Comparison of ENCODE assay signal across 8 mouse cellular contexts in the genomic region with DNA sequence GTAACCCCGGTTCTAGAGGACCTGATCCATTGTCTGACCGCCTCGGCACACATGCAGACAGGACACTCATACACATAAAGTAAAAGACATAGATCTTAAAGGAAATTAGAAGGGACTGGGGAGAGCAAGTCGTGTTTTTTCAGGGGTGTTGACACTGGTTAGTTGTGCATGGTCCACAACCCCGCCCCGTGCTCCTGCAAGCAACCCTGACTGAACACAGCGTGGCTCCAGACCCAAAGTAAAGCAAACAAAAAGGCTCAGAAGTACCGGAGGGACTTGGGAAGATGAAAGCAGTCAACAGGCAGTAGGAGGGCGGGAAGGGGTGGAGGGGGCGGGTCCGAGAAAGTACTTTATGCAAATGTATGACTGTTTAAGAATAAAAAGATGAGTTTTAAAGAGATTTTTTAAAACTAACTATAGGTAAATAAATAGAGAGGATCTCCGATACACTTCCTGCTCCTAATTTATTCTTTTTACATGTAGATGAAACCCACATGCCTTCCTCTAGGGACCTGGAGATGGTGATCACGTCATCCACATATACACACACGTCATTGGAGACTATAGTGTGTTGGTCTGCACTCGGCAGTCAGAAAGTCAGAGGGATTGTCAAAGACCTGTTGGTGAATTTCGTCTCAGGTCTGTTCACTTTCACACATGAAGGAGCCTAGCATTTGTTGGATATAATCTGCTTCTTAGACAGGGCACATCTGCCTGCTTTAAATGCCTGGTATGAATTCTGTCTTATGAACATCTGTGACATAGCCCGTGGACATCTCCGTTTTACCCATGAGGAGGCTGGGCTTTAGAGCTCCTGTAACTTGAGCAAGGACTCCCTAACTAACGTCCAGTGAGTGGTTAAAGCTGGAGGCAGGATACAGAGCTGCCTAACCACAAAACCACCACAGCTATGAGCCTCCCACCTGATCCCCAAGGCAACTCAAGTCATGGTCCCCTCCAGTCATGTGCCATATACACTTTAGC. TPM values are rescaled to one million over a fixed set of nuclear protein-coding genes. Genes with fewer than 3 reads are reported as not detected.
DNase-seq lines count a peak whose midpoint lies in the region; ATAC-seq and TF ChIP-seq lines count a peak whose summit lies in the region.

No protein-coding gene starts in this region.

- H3K4me1 ChIP-seq in hindbrain, embryonic 12.5 days, result peaks cover 13% of the 10 kb centered on the region
- H3K4me1 ChIP-seq in liver, postnatal 0 days (ENCODE audit: insufficient read depth), result peaks cover 16% of the 10 kb centered on the region
- peaks cover 15% of the 10 kb centered on the region; the same call in 1 of the 2 replicates for H3K4me1 ChIP-seq in neural tube, embryonic 13.5 days (replicated peaks)

- no peak for TF ChIP-seq EP300 in liver, postnatal 0 days (IDR thresholded peaks at IDR 0.05; ENCODE audit: low read depth)

- no peaks in the 10 kb centered on the region for H3K27me3 ChIP-seq in hindbrain, embryonic 12.5 days
- no peaks in the 10 kb centered on the region for H3K27me3 ChIP-seq in liver, postnatal 0 days (ENCODE audit: insufficient read depth, low read length)
- no peaks in the 10 kb centered on the region for H3K27me3 ChIP-seq in neural tube, embryonic 13.5 days

- H3K4me3 ChIP-seq in hindbrain, embryonic 12.5 days, result no peak overlapping the region
- H3K4me3 ChIP-seq in liver, postnatal 0 days (ENCODE audit: low read depth, low read length), result peak overlapping the region; percentile 51
- no peak overlapping the region for H3K4me3 ChIP-seq in neural tube, embryonic 13.5 days

- no peak overlapping the region for H3K9ac ChIP-seq in hindbrain, embryonic 12.5 days
- H3K9ac ChIP-seq in liver, postnatal 0 days (replicated peaks), result peak overlapping the region; percentile 61
- no peak overlapping the region for H3K9ac ChIP-seq in neural tube, embryonic 13.5 days

- 23% methylated on average over 19 of the region's 19 CpGs for WGBS in hindbrain, embryonic 12.5 days
- WGBS in liver, postnatal 0 days (ENCODE audit: insufficient replicate concordance), result 13% methylated on average over 19 of the region's 19 CpGs
- 27% methylated on average over 19 of the region's 19 CpGs for WGBS in neural tube, embryonic 13.5 days

- intact Hi-C loops in heart, postnatal 25 days (cut with DNase I), result loop anchor here (2.0 to 5.0 kb wide), 2 partner anchors 93 to 369 kb away; a partner anchor contains a TSS

- no peak overlapping the region for H3K27ac ChIP-seq in hindbrain, embryonic 12.5 days
- H3K27ac ChIP-seq in liver, postnatal 0 days (ENCODE audit: low read depth), result peak overlapping the region; percentile 95
- no peak overlapping the region for H3K27ac ChIP-seq in neural tube, embryonic 13.5 days (replicated peaks)

- H3K4me2 ChIP-seq in hindbrain, embryonic 12.5 days (replicated peaks), result peak overlapping the region; percentile 36
- H3K4me2 ChIP-seq in liver, postnatal 0 days (ENCODE audit: low read depth, low read length), result peak overlapping the region; percentile 85
- peak overlapping the region; percentile 31 for H3K4me2 ChIP-seq in neural tube, embryonic 13.5 days

- H3K36me3 ChIP-seq in hindbrain, embryonic 12.5 days, result no peaks in the 10 kb centered on the region
- no peaks in the 10 kb centered on the region for H3K36me3 ChIP-seq in liver, postnatal 0 days (replicated peaks; ENCODE audit: insufficient read depth, low read length)
- no peaks in the 10 kb centered on the region for H3K36me3 ChIP-seq in neural tube, embryonic 13.5 days

- peak; percentile 1; the same call in 1 of the 2 replicates for TF ChIP-seq CTCF in liver, postnatal 0 days (IDR thresholded peaks at IDR 0.05; ENCODE audit: low read depth)

- no peaks in the 10 kb centered on the region for H3K9me3 ChIP-seq in hindbrain, embryonic 12.5 days (replicated peaks)
- no peaks in the 10 kb centered on the region for H3K9me3 ChIP-seq in liver, postnatal 0 days (ENCODE audit: low read length)
- H3K9me3 ChIP-seq in neural tube, embryonic 13.5 days, result no peaks in the 10 kb centered on the region

- ATAC-seq in common myeloid progenitor, adult 5-6 weeks (replicated peaks; ENCODE audit: low read depth, poor library complexity, severe bottlenecking), result peak; percentile 33
- ATAC-seq in hindbrain, embryonic 12.5 days (ENCODE audit: low FRiP score), result no peak
- peak; percentile 28 for ATAC-seq in liver, postnatal 0 days
- no peak for ATAC-seq in neural tube, embryonic 13.5 days (ENCODE audit: low read depth)

- DNase-seq in heart, adult 11 months, result peak; percentile 96
- DNase-seq in heart, postnatal 25 days (ENCODE audit: low spot score), result no peak
- DNase-seq in liver, postnatal 0 days, result peak; percentile 58
- DNase-seq in layer of hippocampus, adult 11-12 months (ENCODE audit: low spot score), result no peak
- DNase-seq in cerebellum, postnatal 14 days, result no peak

RNA-seq across cellular contexts. Expression of a gene that starts 11.4 kb away (rescaled TPM):
- 1 to 10 TPM; 1.6 to 1.9 TPM for total RNA-seq in heart, postnatal 25 days (2021)
- 5.2 and 14.0 TPM in 2 replicates for total RNA-seq in common myeloid progenitor, adult 5-6 weeks (2017)
- polyA plus RNA-seq in hindbrain, embryonic 12.5 days (2016; fragmentation: Nextera tagmentation; extraction: Ambion mirVana), result 6.2 TPM in 2 replicates
- polyA plus RNA-seq in liver, postnatal 0 days (2015; fragmentation: Nextera tagmentation; extraction: Ambion mirVana), result 51.0 and 55.0 TPM in 2 replicates
- 11.6 and 12.7 TPM in 2 replicates for polyA plus RNA-seq in neural tube, embryonic 13.5 days (2015; fragmentation: Nextera tagmentation; extraction: Ambion mirVana)

RNA-seq across cellular contexts. Expression of a gene that starts 38.8 kb away (rescaled TPM):
- 1 to 10 TPM; 1.2 to 1.3 TPM for total RNA-seq in heart, postnatal 25 days (2021)
- 49.3 and 51.2 TPM in 2 replicates for total RNA-seq in common myeloid progenitor, adult 5-6 weeks (2017)
- 110 and 111 TPM in 2 replicates for polyA plus RNA-seq in hindbrain, embryonic 12.5 days (2016; fragmentation: Nextera tagmentation; extraction: Ambion mirVana)
- 8.1 and 9.6 TPM in 2 replicates for polyA plus RNA-seq in liver, postnatal 0 days (2015; fragmentation: Nextera tagmentation; extraction: Ambion mirVana)
- 113 and 121 TPM in 2 replicates for polyA plus RNA-seq in neural tube, embryonic 13.5 days (2015; fragmentation: Nextera tagmentation; extraction: Ambion mirVana)

RNA-seq across cellular contexts. Expression of a gene that starts 53.1 kb away (rescaled TPM):
- 10 to 100 TPM; 29.5 to 31.5 TPM for total RNA-seq in heart, postnatal 25 days (2021)
- total RNA-seq in common myeloid progenitor, adult 5-6 weeks (2017), result 158 and 175 TPM in 2 replicates
- 197 TPM in 2 replicates for polyA plus RNA-seq in hindbrain, embryonic 12.5 days (2016; fragmentation: Nextera tagmentation; extraction: Ambion mirVana)
- polyA plus RNA-seq in liver, postnatal 0 days (2015; fragmentation: Nextera tagmentation; extraction: Ambion mirVana), result 40.2 and 42.0 TPM in 2 replicates
- polyA plus RNA-seq in neural tube, embryonic 13.5 days (2015; fragmentation: Nextera tagmentation; extraction: Ambion mirVana), result 193 and 209 TPM in 2 replicates

Comparison
In these comparisons a context has a peak if more than half of its experiments do, and no peak if none do; other contexts are left out.
1. DNase-seq: peak in heart, adult 11 months (single experiment) and liver, postnatal 0 days (single experiment); none in heart, postnatal 25 days (single experiment), layer of hippocampus, adult 11-12 months (single experiment) and cerebellum, postnatal 14 days (0 of 2).
2. ATAC-seq: peak in common myeloid progenitor, adult 5-6 weeks (single experiment) and liver, postnatal 0 days (single experiment); none in hindbrain, embryonic 12.5 days (single experiment) and neural tube, embryonic 13.5 days (single experiment).
3. H3K4me2 ChIP-seq: peak in every context shown above with its lines; median percentile 85 in liver, postnatal 0 days; 36 in hindbrain, embryonic 12.5 days; 31 in neural tube, embryonic 13.5 days.
4. RNA of a gene that starts 38.8 kb away (polyA plus RNA-seq): 113 to 121 TPM in neural tube, embryonic 13.5 days and 110 to 111 TPM in hindbrain, embryonic 12.5 days; 8.1 to 9.6 TPM in liver, postnatal 0 days; every median in the first group is over 10 times any median in the second.